Mouse (Mus musculus) R1 (cell line): ENCODE data around the gene Rag1.

Experiments used
- DNase-seq: peaks from one replicate; pipeline ENCODE4 v3.0.0-alpha.2; 2018; ENCODE audit warnings: low read depth, low spot score

Rag1 gene

GRCm38 (mm10) chr2:101649114-101649671, at the start of gene Rag1, which contains the start of gene B230118H07Rik:
Rag1 (minus strand) TSS chr2:101649501.
B230118H07Rik (minus strand) TSS chr2:101649532.
- no peak for DNase-seq

GRCm38 (mm10) chr2:101695584-101695983, 46.3 kb upstream of the Rag1 start:
- DNase-seq: no peak

GRCm38 (mm10) chr2:101693577-101694215, 44.4 kb upstream of the Rag1 start:
- no peak for DNase-seq

- DNase-seq: no peak
Measured at GRCm38 (mm10) chr2:101693043-101693442, 43.7 kb upstream of the Rag1 start.

- DNase-seq: no peak
Measured at GRCm38 (mm10) chr2:101690252-101690827, 41.0 kb upstream of the Rag1 start.

- peak; percentile 59 for DNase-seq
Measured at GRCm38 (mm10) chr2:101688011-101688410, 38.7 kb upstream of the Rag1 start.

- DNase-seq: no peak
Measured at GRCm38 (mm10) chr2:101684421-101684820, 35.1 kb upstream of the Rag1 start.

GRCm38 (mm10) chr2:101679164-101679784, 30.0 kb upstream of the Rag1 start:
- DNase-seq: peak; percentile 54

- peak; percentile 84 for DNase-seq
Measured at GRCm38 (mm10) chr2:101678236-101679021, 29.1 kb upstream of the Rag1 start, which contains the start of gene Traf6. Traf6 (plus strand) TSS chr2:101678429.

GRCm38 (mm10) chr2:101673547-101673946, 24.2 kb upstream of the Rag1 start:
- DNase-seq: no peak

GRCm38 (mm10) chr2:101668751-101669150, 19.4 kb upstream of the Rag1 start:
- no peak for DNase-seq

GRCm38 (mm10) chr2:101665703-101666092, 16.4 kb upstream of the Rag1 start:
- no peak for DNase-seq

- peak; percentile 82 for DNase-seq
Measured at GRCm38 (mm10) chr2:101665058-101665702, 15.9 kb upstream of the Rag1 start.

GRCm38 (mm10) chr2:101660536-101660935, 11.2 kb upstream of the Rag1 start:
- DNase-seq: no peak

- DNase-seq: peak; percentile 66
Measured at GRCm38 (mm10) chr2:101652921-101653597, 3.8 kb upstream of the Rag1 start.

- DNase-seq: peak; percentile 16
Measured at GRCm38 (mm10) chr2:101652204-101652920, 3.1 kb upstream of the Rag1 start.

GRCm38 (mm10) chr2:101650446-101650845, 1.1 kb upstream of the Rag1 start:
- no peak for DNase-seq

GRCm38 (mm10) chr2:101648361-101648760, 940 bp downstream of the Rag1 start:
- DNase-seq: no peak

GRCm38 (mm10) chr2:101645841-101646240, 3.5 kb downstream of the Rag1 start:
- no peak for DNase-seq

GRCm38 (mm10) chr2:101639840-101640350, 9.4 kb downstream of the Rag1 start:
- no peak for DNase-seq
